Mouse (Mus musculus) embryonic fibroblast, embryonic 13.5 days (primary cell): Measurements from ENCODE around the gene Slc11a2. TPM values are rescaled to one million over a fixed set of nuclear protein-coding genes. Genes with fewer than 3 reads are reported as not detected.
"Not testable (repeated sequence)": the region's sequence is repeated elsewhere in the genome, so short reads cannot be mapped to it uniquely, and the experiment has no call there.

Experiments
- H3K27ac ChIP-seq: 2 replicates; pipeline ENCODE4 v1.5.1; 2012; ENCODE audit warnings: low read length, control low read depth, inconsistent platforms; ENCODE audit not compliant: insufficient read depth
- H3K4me1 ChIP-seq: 2 replicates; pipeline ENCODE4 v1.6.1; 2011; ENCODE audit warnings: low read length; ENCODE audit not compliant: control insufficient read depth, insufficient read depth
- H3K4me3 ChIP-seq: 2 replicates; pipeline ENCODE4 v1.5.1; 2011; ENCODE audit warnings: mild to moderate bottlenecking, control low read depth, low read length; ENCODE audit not compliant: insufficient read depth
- CTCF ChIP-seq: IDR thresholded peaks from 2 replicates; pipeline ENCODE4 v1.5.1; 2011; ENCODE audit warnings: mild to moderate bottlenecking, control low read depth, low read length, moderate library complexity, borderline replicate concordance; ENCODE audit not compliant: insufficient read depth
- POLR2A ChIP-seq: IDR thresholded peaks from 2 replicates; pipeline ENCODE4 v1.6.1; 2011; ENCODE audit warnings: low read depth, mild to moderate bottlenecking, control low read depth, low read length, moderate library complexity
- polyA plus RNA-seq: library from polyadenylated mRNA; stranded (reverse); fragments of >200 nt; gene quantifications from 2 replicates; pipeline ENCODE4 v1.2.4, GENCODE M21; 2011; ENCODE audit warnings: low read depth; ENCODE audit not compliant: missing spikeins, insufficient read length

Slc11a2 gene
- polyA plus RNA-seq, 1 experiment, result 48.5 TPM

DNA sequence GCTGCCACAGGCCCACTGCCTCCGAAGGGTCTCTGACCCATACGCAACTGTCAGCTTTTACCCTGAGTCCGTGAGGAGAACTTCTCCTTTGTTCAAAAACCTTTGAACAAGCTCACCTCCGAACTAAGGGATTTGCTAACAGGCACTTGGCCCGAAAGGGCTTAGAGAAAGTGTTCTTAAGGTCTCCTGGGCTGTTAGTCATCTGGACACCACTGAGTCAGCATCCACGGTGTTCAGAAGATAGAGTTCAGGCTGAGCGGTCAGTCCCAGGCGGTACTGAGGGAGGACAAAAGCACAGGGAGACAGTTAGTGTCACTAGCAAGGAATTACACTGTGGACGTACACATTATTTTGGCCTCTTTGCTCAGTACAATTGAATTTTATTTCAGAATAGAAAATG, 36.0 kb downstream of the Slc11a2 start:
- Histone ChIP-seq H3K4me1 (no peaks in the 10 kb centered on the region), H3K4me3 (no peak overlapping the region), H3K27ac (no peak overlapping the region)
- TF ChIP-seq CTCF, result no peak
- TF ChIP-seq POLR2A, result no peak

DNA sequence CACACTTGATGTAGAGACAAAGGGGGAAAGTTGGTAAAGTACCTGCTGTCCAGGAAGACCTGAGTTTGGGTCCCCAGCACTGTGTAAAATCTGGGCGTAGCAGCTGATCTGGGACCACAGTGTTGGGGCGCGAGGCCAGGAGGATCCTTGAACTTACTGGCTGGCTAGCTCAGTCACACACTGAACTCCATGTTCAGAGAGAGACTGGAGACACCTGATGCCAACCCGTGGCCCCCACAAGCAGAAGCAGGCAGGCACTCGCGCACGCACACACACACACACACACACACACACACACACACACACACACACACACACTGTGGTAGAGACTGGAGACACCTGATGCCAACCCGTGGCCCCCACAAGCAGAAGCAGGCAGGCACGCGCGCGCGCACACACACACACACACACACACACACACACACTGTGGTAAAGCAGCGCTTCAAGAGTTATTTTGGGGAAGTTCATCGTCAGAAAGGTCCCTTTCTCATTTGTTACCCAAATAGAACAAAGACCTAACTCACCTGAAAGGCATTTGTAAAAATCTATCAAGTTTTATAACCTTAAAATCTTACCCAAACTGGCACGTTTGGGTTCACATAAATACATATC, 36.5 kb downstream of the Slc11a2 start:
- no peak for TF ChIP-seq POLR2A
- TF ChIP-seq CTCF, result no peak
- Histone ChIP-seq H3K4me3 (no peak overlapping the region), H3K27ac (no peak overlapping the region)

DNA sequence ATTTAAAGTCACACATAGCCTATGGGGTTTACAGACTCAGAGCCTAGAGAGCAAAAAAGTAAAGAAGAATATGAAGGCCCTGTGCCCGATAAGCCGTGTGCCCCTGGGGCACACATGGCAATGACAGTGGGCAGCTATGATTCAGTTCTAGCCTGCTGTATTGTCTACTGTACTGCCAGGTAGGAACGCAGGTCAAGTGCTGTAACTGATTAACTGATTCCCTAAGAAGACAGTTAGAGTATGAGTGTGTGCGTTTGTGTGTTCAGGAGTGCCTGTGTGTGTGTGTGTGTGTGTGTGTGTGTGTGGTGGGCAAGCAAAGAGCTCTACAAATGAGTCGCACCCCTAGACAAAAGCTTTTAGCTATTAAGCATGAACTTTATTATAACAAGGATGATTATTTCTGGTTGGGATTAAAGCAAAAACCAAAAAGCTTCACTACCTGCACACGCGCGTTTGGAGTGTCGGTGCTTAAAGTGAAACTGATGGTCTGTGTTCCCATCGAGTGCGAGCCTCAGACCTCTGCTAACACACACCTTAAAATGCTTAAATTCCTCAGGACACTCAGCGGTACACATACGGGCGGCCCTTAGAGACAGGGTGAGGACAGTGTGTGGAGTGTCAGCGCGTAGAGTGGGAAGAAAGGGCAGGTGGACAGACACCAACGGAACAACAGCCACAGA, 37.2 kb downstream of the Slc11a2 start:
- no peak overlapping the region for H3K27ac ChIP-seq

More for the DNA sequence above, 36.5 kb downstream of the Slc11a2 start:
- H3K4me1 ChIP-seq, result no peaks in the 10 kb centered on the region

DNA sequence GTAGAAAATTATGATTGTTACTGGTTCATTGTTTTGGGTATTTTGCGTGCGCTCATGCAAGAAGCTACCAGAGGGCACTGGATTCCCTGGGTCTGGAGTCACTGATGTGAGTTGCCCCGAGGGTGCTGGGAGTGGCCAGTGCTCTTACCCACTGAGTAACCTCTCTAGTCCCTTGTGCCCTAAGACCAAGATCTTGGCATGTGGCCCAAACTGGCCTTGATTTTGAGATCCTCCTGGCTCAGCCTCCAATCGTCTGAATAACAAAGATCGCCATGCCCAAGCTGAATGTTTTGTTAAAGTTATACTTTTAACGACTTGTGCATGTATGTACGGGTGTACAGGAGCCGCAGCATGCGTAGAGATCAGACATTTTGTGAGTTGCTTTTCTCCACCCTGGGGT, 39.2 kb downstream of the Slc11a2 start:
- TF ChIP-seq CTCF (no peak), POLR2A (no peak)
- H3K4me3 ChIP-seq, result no peak overlapping the region
- H3K27ac ChIP-seq, result no peak overlapping the region
- no peaks in the 10 kb centered on the region for H3K4me1 ChIP-seq

More for the DNA sequence above, 37.2 kb downstream of the Slc11a2 start:
- H3K4me3 ChIP-seq, result no peak overlapping the region
- TF ChIP-seq POLR2A (no peak), CTCF (no peak)
- H3K4me1 ChIP-seq, result no peaks in the 10 kb centered on the region

DNA sequence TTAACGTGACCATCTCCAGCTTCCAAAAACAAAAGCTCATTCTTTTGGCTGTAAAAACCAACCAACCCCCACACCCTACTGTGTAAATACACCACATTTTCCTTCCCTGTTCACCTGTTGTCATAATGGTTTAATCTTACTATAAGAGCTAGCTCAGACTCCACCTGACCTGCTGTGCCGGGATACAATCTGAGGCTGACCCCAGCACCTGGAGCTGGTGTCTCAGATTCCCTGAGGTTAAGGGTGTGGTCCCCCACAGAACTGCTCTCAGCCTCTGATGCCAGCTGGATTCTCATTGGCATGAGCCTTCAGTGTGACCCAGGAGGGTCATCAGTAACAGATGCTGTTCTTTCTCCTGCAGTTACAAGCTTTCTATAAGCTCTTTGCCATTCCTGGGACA, 44.8 kb downstream of the Slc11a2 start:
- H3K4me3 ChIP-seq, result no peak overlapping the region
- TF ChIP-seq POLR2A (no peak), CTCF (no peak)
- H3K27ac ChIP-seq, result no peak overlapping the region
- H3K4me1 ChIP-seq, result no peaks in the 10 kb centered on the region

DNA sequence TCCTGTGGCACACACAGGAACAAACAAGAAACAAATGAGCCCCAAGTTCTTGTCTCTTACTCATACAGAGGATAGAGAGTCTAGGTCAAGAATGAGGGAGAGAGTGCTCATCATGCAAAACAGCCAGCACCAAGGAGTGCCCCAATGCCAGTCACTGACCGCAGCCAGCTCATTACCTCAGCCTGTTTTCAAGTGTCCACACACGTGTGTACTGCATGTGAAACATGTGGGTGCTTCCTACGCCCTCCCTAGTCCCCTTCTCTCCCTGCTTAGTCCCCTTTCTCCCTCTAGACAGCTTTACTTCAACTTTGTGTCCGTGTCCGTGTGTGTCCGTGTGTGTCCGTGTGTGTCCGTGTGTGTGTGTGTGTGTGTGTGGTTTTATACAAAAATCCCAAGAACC, 45.2 kb downstream of the Slc11a2 start:
- TF ChIP-seq CTCF, result no peak
- H3K4me1 ChIP-seq, result no peaks in the 10 kb centered on the region
- H3K27ac ChIP-seq, result no peak overlapping the region
- no peak overlapping the region for H3K4me3 ChIP-seq

DNA sequence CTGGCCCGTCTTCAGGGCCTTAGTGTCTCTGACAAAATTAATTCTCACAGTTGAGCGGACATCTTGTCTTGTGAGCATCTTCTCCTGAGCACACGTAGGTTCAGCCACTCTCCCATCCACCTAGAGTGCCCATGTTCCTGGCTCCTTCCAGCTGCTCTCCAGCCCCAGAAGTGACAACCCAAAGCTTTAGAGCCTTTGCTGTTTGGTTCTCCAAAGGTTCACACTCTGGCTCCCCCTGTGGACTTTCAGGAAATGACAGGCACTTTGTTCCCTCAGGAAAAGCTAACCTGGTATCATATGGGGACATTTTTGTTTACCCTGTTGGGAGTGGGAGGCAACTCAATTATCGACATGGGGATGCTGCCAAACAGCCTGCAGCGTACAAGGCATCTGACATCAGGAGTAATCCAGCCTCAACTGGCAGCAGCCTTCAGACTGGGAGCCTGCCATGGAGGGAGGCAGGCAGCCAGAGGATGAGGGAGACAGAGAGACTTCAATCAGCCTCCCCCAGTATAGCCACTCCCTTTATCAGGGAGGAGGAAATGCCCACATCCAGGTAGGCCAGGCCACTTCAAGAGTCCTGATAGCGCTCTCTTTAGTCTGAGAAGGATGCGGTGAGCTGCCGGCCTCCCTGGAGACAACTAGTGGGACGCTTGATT, 46.9 kb downstream of the Slc11a2 start:
- not testable (repeated sequence) for H3K27ac ChIP-seq, H3K4me1 ChIP-seq, H3K4me3 ChIP-seq

DNA sequence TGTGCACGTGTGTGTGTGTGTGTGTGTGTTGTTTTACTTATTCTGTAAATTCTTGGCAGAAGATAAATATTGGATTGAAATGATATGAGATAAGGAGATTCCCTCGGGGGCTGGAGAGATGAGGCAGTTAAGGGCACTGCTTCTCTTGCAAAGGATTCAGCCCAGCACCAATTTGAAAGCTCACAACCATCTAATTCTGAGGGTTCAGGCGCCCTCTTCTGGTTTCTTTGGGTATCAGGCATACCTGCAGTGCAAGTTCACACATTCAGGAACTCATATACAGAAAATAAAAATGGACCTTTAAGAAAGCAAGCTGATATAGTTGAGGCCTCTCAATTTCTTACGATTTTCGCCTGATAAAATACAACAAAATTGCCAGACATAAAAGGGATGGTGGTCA, 49.8 kb downstream of the Slc11a2 start:
- Histone ChIP-seq H3K27ac (no peak overlapping the region), H3K4me3 (no peak overlapping the region), H3K4me1 (no peaks in the 10 kb centered on the region)
- no peak for TF ChIP-seq CTCF
- no peak for TF ChIP-seq POLR2A

DNA sequence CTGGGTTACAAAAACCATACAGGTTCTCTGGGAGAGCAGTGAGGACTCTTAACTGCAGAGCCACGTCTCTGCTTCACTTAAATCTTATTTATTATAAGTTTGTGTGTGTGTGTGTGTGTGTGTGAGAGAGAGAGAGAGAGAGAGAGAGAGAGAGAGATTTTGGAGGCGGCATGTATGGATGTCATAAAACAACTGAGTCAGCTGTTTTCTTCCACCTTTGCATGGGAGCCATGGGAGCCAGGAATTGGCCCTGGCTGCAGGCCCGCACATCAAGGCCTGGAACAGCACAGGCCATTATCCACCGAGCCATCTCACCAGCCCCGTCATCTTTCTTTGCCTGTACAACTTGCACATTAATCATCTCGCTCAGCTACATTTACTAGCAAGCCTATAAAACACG, 57.8 kb downstream of the Slc11a2 start:
- TF ChIP-seq CTCF, result no peak
- TF ChIP-seq POLR2A, result no peak
- H3K4me3 ChIP-seq, result no peak overlapping the region
- no peak overlapping the region for H3K27ac ChIP-seq
- no peaks in the 10 kb centered on the region for H3K4me1 ChIP-seq

DNA sequence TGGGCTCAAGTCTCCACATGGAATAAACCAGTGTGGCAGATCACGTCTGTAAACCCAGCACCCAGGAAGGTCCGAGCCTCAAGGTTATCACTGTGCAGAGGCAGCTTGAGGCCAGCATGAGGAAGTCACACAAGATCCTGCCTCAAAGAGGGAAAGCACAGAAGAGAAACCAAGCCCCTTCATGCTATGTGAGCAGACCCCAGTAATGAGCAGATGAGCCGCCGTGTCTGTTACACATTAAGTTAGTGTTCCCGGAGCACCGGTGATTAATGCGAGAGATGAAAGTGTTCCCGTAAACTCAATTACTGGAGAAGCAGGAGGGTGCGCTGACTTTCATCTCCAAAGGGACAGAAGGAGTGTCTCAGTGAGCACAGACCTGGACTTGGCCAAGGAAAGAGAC, 58.9 kb downstream of the Slc11a2 start:
- H3K27ac ChIP-seq, H3K4me3 ChIP-seq, H3K4me1 ChIP-seq: not testable (repeated sequence)
